Mouse (Mus musculus): ENCODE results near the gene Nodal.

GRCm38 (mm10) chr10:61409776-61410175, 8.0 kb upstream of the Nodal start:
- TF ChIP-seq POLR2A (IDR thresholded peaks at IDR 0.05; ENCODE audit: borderline replicate concordance, insufficient read depth, low read length) (no peak), CTCF (IDR thresholded peaks at IDR 0.05; ENCODE audit: borderline replicate concordance, insufficient read depth, low read depth, low read length) (no peak)
